Mouse (Mus musculus) lung, embryonic 14.5 days (tissue): ENCODE data around the gene Prkn. TPM values are rescaled to one million over a fixed set of nuclear protein-coding genes. Genes with fewer than 3 reads are reported as not detected.

ENCODE experiments used
- ATAC-seq: fragments of 200-750 bp; cut with Nextera tagmentation; 2 replicates; pipeline ENCODE4 v1.8.0; 2017; ENCODE audit warnings: mild to moderate bottlenecking, moderate TSS enrichment, moderate library complexity; ENCODE audit not compliant: insufficient read depth
- DNase-seq: peaks from one replicate; pipeline ENCODE4 v3.0.0-alpha.2; 2015
- H3K27ac ChIP-seq: fragments of 300-500 bp; sonication (generic); 2 replicates; pipeline ENCODE4 v1.5.1; 2014; ENCODE audit warnings: low read depth, mild to moderate bottlenecking, moderate library complexity
- H3K27me3 ChIP-seq: fragments of 300-500 bp; sonication (generic); 2 replicates; pipeline ENCODE4 v1.6.1; 2014; ENCODE audit warnings: low read length, control low read depth; ENCODE audit not compliant: insufficient read depth
- H3K36me3 ChIP-seq: fragments of 300-500 bp; sonication (generic); 2 replicates; pipeline ENCODE4 v1.6.1; 2014; ENCODE audit warnings: control low read depth; ENCODE audit not compliant: insufficient read depth
- H3K4me1 ChIP-seq: fragments of 300-500 bp; sonication (generic); 2 replicates; pipeline ENCODE4 v1.6.1; 2014; ENCODE audit warnings: antibody characterized with exemption, control low read depth; ENCODE audit not compliant: insufficient read depth
- H3K4me2 ChIP-seq: fragments of 300-500 bp; sonication (generic); 2 replicates; pipeline ENCODE4 v1.6.1; 2014; ENCODE audit warnings: mild to moderate bottlenecking
- H3K4me3 ChIP-seq: fragments of 300-500 bp; sonication (generic); 2 replicates; pipeline ENCODE4 v1.5.1; 2014; ENCODE audit warnings: low read depth, low read length
- H3K9ac ChIP-seq: fragments of 300-500 bp; sonication (generic); 2 replicates; pipeline ENCODE4 v1.6.1; 2014
- H3K9me3 ChIP-seq: fragments of 300-500 bp; sonication (generic); 2 replicates; pipeline ENCODE4 v1.6.1; 2016; ENCODE audit warnings: low read depth, low read length, control low read depth
- CTCF ChIP-seq: IDR thresholded peaks from 2 replicates; pipeline ENCODE4 v1.5.1; 2016; ENCODE audit warnings: antibody characterized with exemption, low read depth
- WGBS: fragments of 180-500 bp; shearing (Covaris S2); extraction: QIAGEN DNeasy Blood & Tissue Kit; methylation state at CpG from one replicate; pipeline ENCODE4 v1.1.7; 2014; 5-methylcytosine and 5-hydroxymethylcytosine counted together
- polyA plus RNA-seq: library from polyadenylated mRNA; unstranded; fragments of >200 nt; fragmentation: Nextera tagmentation; extraction: Ambion mirVana; gene quantifications from 2 replicates; pipeline ENCODE4 v1.2.1, GENCODE M21; 2014

Gene Prkn
- polyA plus RNA-seq, 1 experiment from 2014 or later = 1.0 TPM

DNA sequence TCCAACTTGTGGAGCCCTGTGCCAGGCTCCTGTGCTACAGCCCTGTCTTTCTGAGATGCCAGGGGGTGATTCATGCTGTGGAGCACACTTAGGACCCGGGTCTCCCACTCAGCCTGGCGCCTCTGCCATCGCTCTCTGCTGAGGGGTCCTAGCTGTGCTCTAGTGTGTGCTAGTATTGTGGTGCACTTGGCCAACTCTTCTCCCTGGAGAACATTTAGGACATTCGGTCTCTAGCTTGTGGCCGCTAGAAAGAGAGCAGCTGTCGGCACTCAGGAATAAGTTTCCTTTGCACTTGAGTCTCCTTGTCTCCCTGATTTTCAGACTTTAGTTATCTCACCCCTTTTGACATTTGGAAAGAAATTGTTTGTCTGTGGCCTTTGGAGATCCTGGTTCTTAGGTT, 725.5 kb downstream of the Prkn start:
- WGBS = 82% methylated on average over 6 of the region's 6 CpGs
- ATAC-seq = no peak
- H3K9me3 ChIP-seq = no peaks in the 10 kb centered on the region

DNA sequence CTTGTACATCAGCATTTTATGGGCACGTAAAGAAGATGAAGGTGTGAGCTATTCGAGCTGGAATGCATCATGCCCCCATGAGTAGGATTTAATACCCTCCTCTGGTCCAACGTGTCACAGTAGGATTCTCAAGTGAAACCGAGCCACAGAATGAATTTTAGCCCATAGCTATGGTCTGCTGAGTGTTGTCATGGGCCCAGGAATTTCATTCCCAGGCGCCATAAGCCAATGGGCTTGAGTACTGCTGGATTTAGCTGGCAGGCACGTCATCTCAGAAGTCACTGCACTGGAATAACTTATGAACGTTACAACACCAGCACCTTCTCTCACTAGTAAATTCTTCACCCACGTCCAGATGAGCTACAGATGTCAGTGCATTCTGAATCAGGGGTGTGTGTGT, 730.2 kb downstream of the Prkn start:
- WGBS = 75% methylated on average over 8 of the region's 8 CpGs
- DNase-seq (no peak), ATAC-seq (no peak)
- Histone ChIP-seq H3K4me2 (no peak overlapping the region), H3K27me3 (no peaks in the 10 kb centered on the region), H3K4me1 (no peaks in the 10 kb centered on the region), H3K4me3 (no peak overlapping the region), H3K9ac (no peak overlapping the region), H3K27ac (no peak overlapping the region), H3K36me3 (no peaks in the 10 kb centered on the region), H3K9me3 (no peaks in the 10 kb centered on the region)
- TF ChIP-seq CTCF = no peak

More for the DNA sequence above, 725.5 kb downstream of the Prkn start:
- no peak for TF ChIP-seq CTCF
- Histone ChIP-seq H3K36me3 (no peaks in the 10 kb centered on the region), H3K27ac (no peak overlapping the region), H3K4me2 (no peak overlapping the region), H3K9ac (no peak overlapping the region), H3K4me1 (no peaks in the 10 kb centered on the region), H3K27me3 (no peaks in the 10 kb centered on the region), H3K4me3 (no peak overlapping the region)
- no peak for DNase-seq

GRCm38 (mm10) chr17:11573666-11574065, 733.5 kb downstream of the Prkn start:
- TF ChIP-seq CTCF = no peak
- H3K4me3 ChIP-seq = no peak overlapping the region
- no peak for ATAC-seq
- no peak overlapping the region for H3K27ac ChIP-seq
- no peaks in the 10 kb centered on the region for H3K27me3 ChIP-seq
- H3K4me2 ChIP-seq = no peak overlapping the region
- H3K4me1 ChIP-seq = no peaks in the 10 kb centered on the region
- no peak for DNase-seq
- H3K9me3 ChIP-seq = no peaks in the 10 kb centered on the region
- H3K9ac ChIP-seq = no peak overlapping the region
- 91% methylated on average over 9 of the region's 9 CpGs for WGBS
- H3K36me3 ChIP-seq = no peaks in the 10 kb centered on the region

DNA sequence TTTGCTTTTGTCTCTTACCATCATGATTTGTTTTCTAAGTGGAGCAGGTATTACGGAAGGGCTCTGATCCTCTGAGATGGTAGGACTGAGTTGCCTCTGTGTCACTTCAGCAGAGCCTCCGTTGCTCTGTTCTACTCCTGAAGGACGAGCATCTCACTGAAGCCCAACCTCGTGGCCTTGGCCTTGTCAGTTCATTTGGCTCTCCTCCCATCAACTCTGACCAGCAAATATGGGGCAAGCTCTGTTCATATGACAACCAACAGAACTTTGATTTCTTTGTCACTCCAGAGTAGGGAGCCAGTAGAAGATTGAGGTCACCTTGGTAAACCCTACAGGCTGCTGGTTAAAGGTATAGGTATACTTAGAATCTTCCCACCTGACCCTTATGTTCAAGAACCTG, 745.3 kb downstream of the Prkn start:
- H3K4me3 ChIP-seq = no peak overlapping the region
- DNase-seq (no peak), ATAC-seq (no peak)
- no peak overlapping the region for H3K9ac ChIP-seq
- H3K27me3 ChIP-seq = no peaks in the 10 kb centered on the region
- no peaks in the 10 kb centered on the region for H3K36me3 ChIP-seq
- no peak overlapping the region for H3K27ac ChIP-seq
- H3K4me2 ChIP-seq = no peak overlapping the region
- H3K9me3 ChIP-seq = no peaks in the 10 kb centered on the region
- no peak for TF ChIP-seq CTCF
- H3K4me1 ChIP-seq = no peaks in the 10 kb centered on the region
- WGBS = 81% methylated on average over 4 of the region's 4 CpGs

DNA sequence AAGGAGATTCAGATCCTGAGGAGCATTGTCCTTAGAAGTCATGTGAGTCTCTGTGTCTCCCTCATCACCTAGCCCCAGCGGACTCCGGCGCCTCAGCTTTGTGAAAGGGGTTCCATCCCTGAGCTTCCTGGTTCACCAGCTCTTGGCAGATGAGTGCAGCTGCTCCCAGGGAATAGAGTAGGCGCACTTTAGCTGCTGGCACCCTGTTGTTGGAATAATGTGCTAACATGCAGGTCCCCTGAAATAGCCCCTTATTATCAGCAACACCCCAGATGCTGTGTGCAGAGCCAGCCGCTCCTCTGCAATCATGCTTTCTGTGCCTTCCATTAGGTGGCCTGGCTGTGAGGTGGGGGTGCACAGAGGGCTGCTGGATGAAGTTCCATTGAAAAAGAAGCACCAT, 767.7 kb downstream of the Prkn start:
- no peak for TF ChIP-seq CTCF
- ATAC-seq (no peak), DNase-seq (no peak)
- no peaks in the 10 kb centered on the region for H3K27me3 ChIP-seq
- H3K4me1 ChIP-seq = no peaks in the 10 kb centered on the region
- H3K9ac ChIP-seq = no peak overlapping the region
- no peaks in the 10 kb centered on the region for H3K36me3 ChIP-seq
- H3K4me3 ChIP-seq = no peak overlapping the region
- no peak overlapping the region for H3K27ac ChIP-seq
- WGBS = 88% methylated on average over 5 of the region's 5 CpGs
- no peaks in the 10 kb centered on the region for H3K9me3 ChIP-seq
- no peak overlapping the region for H3K4me2 ChIP-seq

GRCm38 (mm10) chr17:11611459-11611858, 771.3 kb downstream of the Prkn start:
- no peak overlapping the region for H3K9ac ChIP-seq
- no peak for ATAC-seq
- H3K4me2 ChIP-seq = no peak overlapping the region
- H3K4me1 ChIP-seq = no peaks in the 10 kb centered on the region
- peak; percentile 79 for DNase-seq
- 9% methylated on average over 7 of the region's 7 CpGs for WGBS
- no peaks in the 10 kb centered on the region for H3K36me3 ChIP-seq
- H3K27ac ChIP-seq = no peak overlapping the region
- no peaks in the 10 kb centered on the region for H3K27me3 ChIP-seq
- peak; percentile 85 for TF ChIP-seq CTCF
- no peak overlapping the region for H3K4me3 ChIP-seq
- H3K9me3 ChIP-seq = no peaks in the 10 kb centered on the region

DNA sequence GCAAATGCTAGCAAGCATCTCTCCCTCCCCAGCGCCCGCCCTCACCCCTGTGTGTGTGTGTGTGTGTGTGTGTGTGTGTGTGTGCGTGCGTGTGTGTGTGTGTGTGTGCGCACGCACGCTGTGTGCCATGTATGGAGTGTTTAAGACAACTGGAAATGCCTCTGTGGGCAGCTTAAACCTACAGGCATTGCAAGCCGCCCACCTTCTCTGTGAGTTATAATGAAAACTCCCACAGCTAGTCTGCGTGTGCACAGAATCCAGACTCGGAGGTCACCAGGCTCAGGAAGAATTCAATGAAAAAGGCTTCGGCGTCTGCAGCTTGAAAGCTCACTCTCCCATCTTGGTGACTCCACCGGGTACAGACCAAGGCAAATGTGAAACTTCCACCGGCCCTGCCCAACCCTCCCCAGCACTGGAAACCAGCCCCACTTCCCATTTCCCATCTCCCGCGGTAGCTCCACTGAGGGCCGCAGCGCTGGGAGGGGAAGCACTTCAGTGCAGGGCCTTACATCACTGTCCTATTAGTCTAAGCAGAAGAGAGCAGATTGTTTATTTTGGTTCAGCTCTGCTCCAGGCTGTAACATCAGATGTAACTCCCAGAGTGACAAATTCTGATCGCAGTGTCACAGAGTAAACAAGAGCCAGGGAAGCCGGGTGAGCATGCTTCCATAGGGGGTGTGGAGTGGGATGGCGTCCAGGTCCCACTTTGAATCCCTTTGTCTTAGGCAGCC, 772.8 kb downstream of the Prkn start:
- no peak overlapping the region for H3K4me3 ChIP-seq
- H3K9me3 ChIP-seq = no peaks in the 10 kb centered on the region
- H3K36me3 ChIP-seq = no peaks in the 10 kb centered on the region
- TF ChIP-seq CTCF = no peak
- ATAC-seq (peak; percentile 65), DNase-seq (peak; percentile 69)
- H3K4me1 ChIP-seq = no peaks in the 10 kb centered on the region
- H3K9ac ChIP-seq = no peak overlapping the region
- H3K4me2 ChIP-seq = peak overlapping the region; percentile 43
- no peaks in the 10 kb centered on the region for H3K27me3 ChIP-seq
- no peak overlapping the region for H3K27ac ChIP-seq
- WGBS = 35% methylated on average over 21 of the region's 21 CpGs
